Mouse (Mus musculus) MEL-GATA-1-ER (cell line): ENCODE results near the gene Gm43738.

ENCODE experiments used
- DNase-seq: peaks from one replicate; pipeline ENCODE4 v3.0.0-alpha.2; 2012; ENCODE audit warnings: low read depth; ENCODE audit errors: extremely low read depth

Gm43738 gene

GRCm38 (mm10) chr3:89100811-89101210 lies at the start of gene Gm43738:
Gm43738 (minus strand) TSS chr3:89101099.
- DNase-seq: no peak

DNA sequence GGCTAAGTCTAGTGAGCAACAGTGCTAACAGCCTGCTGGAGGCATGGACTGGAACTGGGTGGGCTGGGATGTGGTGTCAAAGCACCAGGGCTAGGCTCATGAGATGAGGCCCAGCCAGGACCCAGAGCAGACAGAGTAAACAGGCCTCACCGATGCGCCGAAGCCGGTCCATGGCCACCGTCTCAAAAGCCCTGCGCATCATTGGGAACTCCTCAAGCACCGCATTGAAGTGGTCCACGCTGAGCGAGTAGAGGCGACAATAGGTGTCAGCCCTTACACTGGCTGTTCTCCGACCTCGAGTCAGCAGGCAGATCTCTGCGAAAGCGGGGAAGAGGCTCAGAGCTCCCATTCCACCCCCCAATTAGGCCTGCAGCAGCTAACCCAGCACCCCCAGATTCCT lies 47.7 kb upstream of the Gm43738 start:
- DNase-seq: no peak

DNA sequence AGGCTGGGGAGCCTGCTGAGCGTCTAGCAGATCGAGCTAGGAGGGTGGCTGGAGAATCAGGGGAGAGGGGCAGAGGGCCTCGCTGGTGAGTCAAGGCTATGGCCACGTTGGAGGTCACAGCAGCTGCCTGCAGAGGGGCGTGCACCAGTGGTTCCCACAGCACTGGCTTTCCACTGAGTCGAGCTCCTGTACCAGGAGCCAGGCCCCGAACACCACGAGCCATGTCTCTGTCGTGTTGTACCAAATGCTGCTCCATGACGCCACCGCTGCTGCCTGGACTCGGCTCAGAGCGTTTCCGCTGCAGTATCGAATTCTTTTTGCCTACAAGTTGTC lies 47.0 kb upstream of the Gm43738 start:
- no peak for DNase-seq

- no peak for DNase-seq
These were observed 46.4 kb upstream of the Gm43738 start for GRCm38 (mm10) chr3:89147101-89147978.

DNA sequence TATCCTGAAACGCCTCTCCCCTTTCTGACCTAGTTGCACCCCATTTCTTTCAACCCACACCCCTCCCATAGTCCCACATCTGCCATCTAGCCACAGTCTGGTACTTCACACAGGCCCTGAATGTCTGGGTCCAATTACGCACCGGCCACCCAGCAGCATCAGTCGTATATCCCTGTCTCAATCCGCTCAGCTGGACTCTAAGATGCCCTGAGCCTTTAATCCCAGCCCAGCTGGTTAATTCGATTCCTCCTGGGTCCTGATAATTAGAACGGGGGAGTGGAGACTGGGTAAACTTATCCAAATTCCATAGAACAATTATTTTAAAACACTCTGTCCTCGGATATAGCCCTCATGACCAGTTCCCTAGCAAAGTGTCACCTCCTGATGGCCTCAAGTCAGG lies 44.7 kb upstream of the Gm43738 start:
- DNase-seq: no peak

GRCm38 (mm10) chr3:89144821-89145220 lies 43.9 kb upstream of the Gm43738 start:
- no peak for DNase-seq

DNA sequence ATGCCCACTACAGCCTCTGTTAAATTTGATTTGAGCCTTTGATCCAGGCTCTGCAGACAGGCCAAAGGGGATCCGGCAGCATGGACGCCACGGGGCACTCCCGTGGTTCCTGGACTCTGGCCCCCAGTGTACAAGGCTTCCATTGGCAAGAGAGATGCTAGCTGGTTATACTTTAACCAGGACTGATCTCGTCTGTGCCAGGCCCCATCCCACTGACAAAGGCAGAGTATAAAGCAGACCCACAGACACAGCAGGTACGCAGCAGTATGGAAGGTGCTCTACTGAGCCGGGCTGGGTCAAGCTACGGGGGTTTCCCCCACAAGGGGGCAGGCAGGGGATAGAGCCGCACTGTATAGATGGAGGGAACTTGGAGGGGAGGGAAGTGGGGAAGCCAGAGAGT lies 35.5 kb upstream of the Gm43738 start:
- peak; percentile 54 for DNase-seq

- peak; percentile 84 for DNase-seq
These were observed 35.1 kb upstream of the Gm43738 start, which contains the start of gene Pklr for GRCm38 (mm10) chr3:89135958-89136357. Pklr (plus strand) TSS chr3:89136142.

DNA sequence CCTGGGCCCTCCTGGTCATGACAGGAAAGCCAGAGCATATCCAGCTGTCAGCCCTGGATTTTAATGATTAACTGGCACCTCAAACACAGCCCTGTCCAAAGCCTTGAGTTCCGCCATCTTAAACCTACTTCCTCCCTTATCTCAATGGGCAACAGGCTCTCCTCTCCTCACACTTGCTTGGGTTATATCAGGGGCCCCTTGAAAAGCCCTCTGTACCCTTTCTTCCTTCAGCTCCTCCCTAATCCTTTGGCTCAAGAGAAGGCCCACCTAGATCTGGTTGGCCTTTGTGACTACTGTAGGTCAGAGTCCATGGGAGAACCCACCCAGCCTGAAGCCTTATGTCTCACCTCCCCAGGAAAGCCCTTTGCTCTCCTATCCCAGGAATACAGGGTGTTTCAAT lies 32.9 kb upstream of the Gm43738 start:
- peak; percentile 41 for DNase-seq

- DNase-seq: peak; percentile 52
These were observed 32.2 kb upstream of the Gm43738 start for GRCm38 (mm10) chr3:89133063-89133450.

GRCm38 (mm10) chr3:89132285-89133062 lies 31.6 kb upstream of the Gm43738 start:
- DNase-seq: peak; percentile 96

GRCm38 (mm10) chr3:89131816-89132215 lies 30.9 kb upstream of the Gm43738 start:
- no peak for DNase-seq

- DNase-seq: no peak
These were observed 29.0 kb upstream of the Gm43738 start for GRCm38 (mm10) chr3:89129908-89130307.

DNA sequence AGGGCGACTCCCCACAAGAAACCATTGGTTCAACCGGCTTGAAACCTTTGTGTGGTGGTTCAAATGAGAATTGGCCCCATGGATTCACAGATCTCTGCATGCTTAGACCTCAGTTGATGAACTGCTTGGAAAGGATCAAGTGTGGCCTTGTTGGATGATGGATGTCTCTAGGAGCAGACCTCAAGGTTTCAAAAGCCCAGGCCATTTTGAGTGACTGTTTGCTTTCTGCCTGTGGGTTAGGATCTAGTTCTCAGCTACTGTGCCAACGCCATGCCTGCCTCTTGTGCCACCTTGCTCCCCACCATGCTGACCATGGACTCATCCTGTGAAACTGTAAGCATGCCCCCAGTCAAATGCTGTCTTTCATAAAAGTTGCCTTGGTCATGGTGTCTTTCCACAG lies 25.1 kb upstream of the Gm43738 start:
- no peak for DNase-seq

DNA sequence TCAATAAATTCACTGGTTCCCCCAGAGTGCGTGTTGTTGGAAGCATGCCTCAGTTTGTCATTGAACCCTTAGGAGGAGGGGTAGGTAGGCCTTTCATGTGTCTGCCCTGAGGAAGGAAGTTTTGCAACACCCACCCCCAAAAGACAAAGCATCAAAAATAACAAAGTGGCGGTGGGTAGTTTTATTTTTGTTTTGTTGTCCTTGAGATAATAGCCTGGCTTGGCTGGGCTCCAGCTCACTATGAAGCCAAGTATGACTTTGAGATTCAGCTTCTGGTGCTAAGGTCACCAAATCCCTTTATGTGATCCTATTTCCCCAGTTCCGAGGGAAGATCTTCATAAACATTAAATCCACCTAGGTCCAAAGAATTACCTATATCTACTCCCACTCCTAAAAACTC lies 23.3 kb upstream of the Gm43738 start:
- no peak for DNase-seq

DNA sequence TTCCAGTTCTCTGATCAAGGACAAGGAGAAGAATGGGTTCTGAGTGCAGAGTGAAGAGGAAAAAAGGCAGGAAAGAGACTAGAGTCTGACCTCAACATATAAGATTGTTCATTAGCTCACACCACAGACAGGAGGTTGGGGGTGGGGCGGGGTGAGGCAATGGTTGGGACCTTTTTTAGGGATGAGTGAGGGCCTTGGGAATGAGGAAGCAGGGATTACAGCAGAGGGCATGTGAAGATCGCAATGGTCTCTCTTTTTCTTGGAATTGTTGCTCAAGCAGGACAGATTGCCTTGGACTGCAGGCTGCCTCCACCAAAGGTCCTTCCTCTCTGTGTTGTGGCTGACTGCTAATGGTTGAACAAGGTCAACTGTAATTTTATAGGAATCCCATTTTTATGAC lies 22.4 kb upstream of the Gm43738 start:
- DNase-seq: no peak

DNA sequence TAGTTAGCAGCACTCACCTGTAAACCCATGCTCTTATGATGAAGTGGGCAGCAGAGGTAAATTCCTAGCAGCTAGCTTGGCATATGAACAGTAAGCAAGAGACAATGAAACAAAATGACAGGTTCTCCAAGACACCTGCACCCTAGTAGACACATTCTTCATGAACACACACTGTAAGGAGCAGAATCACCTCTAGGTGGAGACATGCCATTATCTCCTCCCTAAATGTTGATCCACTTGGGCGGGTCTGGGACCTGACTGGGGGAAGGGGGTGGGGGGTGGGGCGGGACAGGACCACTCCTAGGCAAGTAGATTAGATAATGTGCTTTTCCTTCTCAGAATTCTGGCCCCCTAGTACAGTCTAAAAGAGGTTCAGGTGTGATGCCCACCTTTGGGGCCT lies 14.6 kb upstream of the Gm43738 start:
- DNase-seq: peak; percentile 64

DNA sequence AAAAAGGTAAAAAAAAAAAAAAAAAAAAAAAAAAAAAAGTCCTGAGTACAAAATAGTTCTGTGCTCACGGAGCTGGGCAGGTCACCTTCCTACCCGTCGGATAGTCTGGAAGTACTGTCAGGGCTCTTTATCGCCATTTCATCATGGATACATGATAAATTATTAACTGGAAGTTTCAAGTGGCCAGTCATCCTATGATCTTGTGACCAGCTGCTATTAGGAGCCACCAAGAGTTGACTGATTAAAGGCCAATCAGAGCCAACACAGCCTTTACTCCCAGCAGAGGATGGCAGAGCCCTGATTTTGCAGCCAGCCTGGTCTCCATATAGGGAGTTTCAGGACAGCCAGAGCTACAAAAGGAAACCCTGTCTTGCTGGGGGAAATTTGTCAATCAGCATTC lies 12.2 kb upstream of the Gm43738 start:
- no peak for DNase-seq

GRCm38 (mm10) chr3:89108146-89108545 lies 7.2 kb upstream of the Gm43738 start:
- DNase-seq: no peak

DNA sequence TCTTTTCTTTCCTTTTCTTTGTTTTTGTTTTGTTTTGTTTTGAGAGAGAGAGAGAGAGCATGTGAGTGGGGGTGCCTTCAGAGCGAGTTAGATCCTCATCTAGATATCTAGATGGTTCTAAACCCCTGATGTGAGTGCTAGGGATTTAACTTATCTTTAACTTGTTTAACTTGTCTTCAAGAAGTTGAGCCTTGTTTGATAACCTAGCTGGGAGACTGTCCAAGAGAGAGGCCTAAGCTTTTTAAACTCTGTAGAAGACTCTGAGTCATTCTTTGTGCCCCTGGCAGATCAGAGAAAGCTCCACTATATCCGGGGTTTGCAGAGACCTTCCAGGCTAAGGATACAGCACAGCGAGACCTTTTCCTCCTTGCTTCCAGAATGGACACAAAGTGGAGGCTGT lies 6.6 kb upstream of the Gm43738 start:
- no peak for DNase-seq

DNA sequence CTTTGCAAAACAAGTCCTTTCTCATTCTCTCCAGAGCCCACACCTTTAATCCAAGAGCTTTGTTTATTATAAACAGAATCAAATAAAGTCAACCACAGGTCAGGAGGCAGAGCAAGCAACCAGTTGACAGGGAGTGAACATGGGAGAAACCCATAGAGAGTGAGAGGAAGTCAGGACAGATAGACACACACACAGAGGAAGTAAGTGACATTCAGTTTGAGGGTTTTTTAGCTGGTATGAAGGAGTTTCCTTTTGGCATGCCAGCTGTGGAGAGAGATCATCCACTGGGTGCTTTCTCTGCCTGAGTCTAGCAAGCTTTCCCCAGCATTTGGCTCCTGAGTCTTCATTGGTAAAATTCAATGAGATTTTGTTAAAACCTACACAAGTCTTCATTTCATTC lies 6.0 kb upstream of the Gm43738 start:
- DNase-seq: peak; percentile 56

- DNase-seq: peak; percentile 50
These were observed 2.3 kb upstream of the Gm43738 start for GRCm38 (mm10) chr3:89103291-89103595.
